Mouse (Mus musculus) spleen, adult 2 months (tissue): ENCODE measurements around the gene Necab2.

Experiments
- CTCF ChIP-seq: fragments of 200-500 bp; IDR thresholded peaks from 2 replicates; pipeline ENCODE4 v1.5.1; 2011; ENCODE audit warnings: mild to moderate bottlenecking, inconsistent platforms; ENCODE audit not compliant: insufficient read depth, insufficient read length, insufficient replicate concordance; ENCODE audit errors: extremely low read depth
- POLR2A ChIP-seq: fragments of 200-500 bp; IDR thresholded peaks from 2 replicates; pipeline ENCODE4 v1.6.1; 2011; ENCODE audit warnings: low read depth, low read length, inconsistent platforms

DNA sequence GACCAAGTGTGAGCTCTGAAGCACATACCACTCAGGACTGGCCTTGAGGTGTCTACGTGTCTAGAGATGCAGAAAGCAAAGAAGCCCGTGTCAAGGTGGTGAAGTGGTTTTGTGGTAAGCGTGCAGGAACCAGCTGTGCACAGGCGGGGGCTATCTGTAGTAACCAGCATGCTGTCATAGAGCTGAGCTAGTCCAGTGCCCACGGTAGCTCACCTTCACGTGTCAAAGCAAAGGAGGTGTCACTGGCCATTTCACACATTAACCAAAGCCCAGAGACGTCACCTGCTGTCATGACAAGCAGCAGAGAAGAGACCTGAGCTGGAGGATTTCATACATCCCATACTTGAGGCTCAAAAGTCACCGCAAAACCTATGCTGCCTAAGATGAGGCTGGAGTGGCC lies 59.6 kb downstream of the Necab2 start:
- no peak for TF ChIP-seq POLR2A
- TF ChIP-seq CTCF, result no peak
